Comparison of ENCODE assay signal across 14 mouse cellular contexts in genomic region chr11:87973559-87974305, GRCm38 (mm10). TPM values are rescaled to one million over a fixed set of nuclear protein-coding genes. Genes with fewer than 3 reads are reported as not detected.
DNase-seq lines count a peak whose midpoint lies in the region; ATAC-seq and TF ChIP-seq lines count a peak whose summit lies in the region.
"Had no signal": no experiment of that assay in that cellular context is flagged by ENCODE, and none has a peak within 500 bp of the region (broad histone marks: within the 10 kb centered on the region; RNA-seq: fewer than 3 reads in every experiment).

No protein-coding gene starts in this region.

- TF ChIP-seq RAD21 in MEL (IDR thresholded peaks at IDR 0.05; ENCODE audit: low read depth, low read length): peak; percentile 61

- H3K9ac ChIP-seq in heart, adult 2 months (ENCODE audit: low read depth, low read length): no peak overlapping the region
- H3K9ac ChIP-seq in MEL (ENCODE audit: control insufficient read depth, low read depth, low read length, poor library complexity, severe bottlenecking): peak overlapping the region; percentile 34; the same call in 1 of the 2 replicates

- 44% methylated on average over 10 of the region's 10 CpGs for WGBS in heart, adult 2 months

- peaks cover 3% of the 10 kb centered on the region for H3K4me1 ChIP-seq in heart, adult 2 months (ENCODE audit: control insufficient read depth, insufficient read depth, low read length)
- H3K4me1 ChIP-seq in MEL (ENCODE audit: control insufficient read depth in 1 of 2, insufficient read depth in 2 of 2, low read length in 2 of 2): peaks cover 0 to 15% of the 10 kb centered on the region in 2 experiments; a peak in 2 of 4 replicates

- no peak for TF ChIP-seq EP300 in heart, adult 2 months (IDR thresholded peaks at IDR 0.05; ENCODE audit: insufficient read depth, low read depth, low read length)
- no peak for TF ChIP-seq EP300 in MEL (IDR thresholded peaks at IDR 0.05; ENCODE audit: low read depth in 1 of 2, low read length in 2 of 2)

- H3K4me3 ChIP-seq in heart, adult 2 months: no peak overlapping the region
- H3K4me3 ChIP-seq in MEL (ENCODE audit: control insufficient read depth in 1 of 2, insufficient read depth in 1 of 2, low read depth in 2 of 2, low read length in 2 of 2): peak overlapping the region; percentile 57
- H3K4me3 ChIP-seq: limb, embryonic 10.5 days had no signal

- peak; percentile 38 for TF ChIP-seq CTCF in heart, adult 2 months (IDR thresholded peaks at IDR 0.05)
- peak; percentile 10 to 76 (median 27); a peak in 4 of 6 replicates for TF ChIP-seq CTCF in MEL (IDR thresholded peaks at IDR 0.05 in 2 of 3, conservative IDR thresholded peaks at IDR 0.05 in 1 of 3; ENCODE audit: control insufficient read depth in 1 of 3, insufficient read depth in 1 of 3, low read depth in 2 of 3, low read length in 3 of 3, poor library complexity in 1 of 3, severe bottlenecking in 1 of 3)

- no peaks in the 10 kb centered on the region for H3K79me2 ChIP-seq in heart, adult 2 months (replicated peaks; ENCODE audit: control insufficient read depth, insufficient read depth, low read length)
- H3K79me2 ChIP-seq in MEL (ENCODE audit: control insufficient read depth, insufficient read depth, low read length, poor library complexity): no peaks in the 10 kb centered on the region

- H3K27me3 ChIP-seq in heart, adult 2 months (ENCODE audit: control insufficient read depth, insufficient read depth, low read length): no peaks in the 10 kb centered on the region
- no peaks in the 10 kb centered on the region for H3K27me3 ChIP-seq in MEL (ENCODE audit: control insufficient read depth in 1 of 2, insufficient read depth in 2 of 2, low read length in 2 of 2)

- intact Hi-C loops in heart, adult 2 months (cut with DNase I): loop anchor here (2.0 kb wide), 2 partner anchors 73 to 223 kb away; partner anchors contain the start of gene Srsf1

- no peaks in the 10 kb centered on the region for H3K36me3 ChIP-seq in heart, adult 2 months (ENCODE audit: control insufficient read depth, insufficient read depth, low read length)
- peaks cover 0 to 2% of the 10 kb centered on the region in 2 experiments; a peak in 1 of 4 replicates for H3K36me3 ChIP-seq in MEL (ENCODE audit: control insufficient read depth in 1 of 2, insufficient read depth in 2 of 2, low read length in 2 of 2)

- DNase-seq in heart, adult 2 months: no peak
- DNase-seq in heart, adult 8-10 months (ENCODE audit: low spot score): no peak
- DNase-seq in lung, postnatal 10 days: peak; percentile 25
- DNase-seq in lung, postnatal 14 days: no peak
- DNase-seq in MEL (ENCODE audit: low read depth, low spot score): peak; percentile 83
- no peak for DNase-seq in cerebellum, adult 9-11 months
- DNase-seq in layer of hippocampus, adult 9-11 months: no peak
- DNase-seq: adrenal gland, postnatal 25 days; gastrocnemius, postnatal 10 days had no signal

- no peak for TF ChIP-seq POLR2A in heart, adult 2 months (IDR thresholded peaks at IDR 0.05; ENCODE audit: insufficient read depth, low read depth, low read length)
- no peak for TF ChIP-seq POLR2A in MEL (IDR thresholded peaks at IDR 0.05; ENCODE audit: control insufficient read depth in 1 of 2, insufficient read depth in 1 of 2, low read depth in 1 of 2, low read length in 2 of 2, poor library complexity in 1 of 2)

- no peaks in the 10 kb centered on the region for H3K9me3 ChIP-seq in MEL (replicated peaks; ENCODE audit: insufficient read depth, low read length)
- H3K9me3 ChIP-seq: limb, embryonic 10.5 days had no signal

- H3K27ac ChIP-seq in heart, adult 2 months: no peak overlapping the region
- H3K27ac ChIP-seq in MEL (ENCODE audit: control insufficient read depth, low read depth, low read length): no peak overlapping the region
- H3K27ac ChIP-seq: limb, embryonic 10.5 days had no signal

- peak; percentile 55 for ATAC-seq in common myeloid progenitor, adult 5-6 weeks (replicated peaks; ENCODE audit: low read depth, poor library complexity, severe bottlenecking)

TF ChIP-seq in MEL, 35 proteins besides CTCF, POLR2A, EP300 and RAD21:
- TF ChIP-seq JUND (IDR thresholded peaks at IDR 0.05; ENCODE audit: low read depth, low read length) (no peak), GATA1 (IDR thresholded peaks at IDR 0.05; ENCODE audit: low read depth, low read length) (no peak), CHD2 (IDR thresholded peaks at IDR 0.05; ENCODE audit: low read length) (no peak; the same call in 1 of the 2 replicates), TBP (IDR thresholded peaks at IDR 0.05; ENCODE audit: low read depth, low read length) (peak; percentile 98), RCOR1 (IDR thresholded peaks at IDR 0.05; ENCODE audit: low read depth, low read length) (no peak), NELFE (IDR thresholded peaks at IDR 0.05; ENCODE audit: low read depth, low read length) (no peak), MAFK (IDR thresholded peaks at IDR 0.05; ENCODE audit: borderline replicate concordance, low read depth, low read length) (peak; percentile 74; the same call in 1 of the 2 replicates), KAT2A (conservative IDR thresholded peaks at IDR 0.05; ENCODE audit: low read depth, low read length) (no peak; the same call in 1 of the 2 replicates), E2F4 (IDR thresholded peaks at IDR 0.05; ENCODE audit: borderline replicate concordance, low read depth, low read length) (no peak), MEF2A (IDR thresholded peaks at IDR 0.05; ENCODE audit: extremely low read depth, insufficient replicate concordance, low read depth, low read length, poor library complexity, severe bottlenecking) (no peak), POLR2AphosphoS5 (IDR thresholded peaks at IDR 0.05; ENCODE audit: borderline replicate concordance, low read depth, low read length) (no peak), ZMIZ1 (IDR thresholded peaks at IDR 0.05; ENCODE audit: low read depth, low read length) (no peak), SIN3A (IDR thresholded peaks at IDR 0.05; ENCODE audit: low read length) (peak; percentile 22), MYB (IDR thresholded peaks at IDR 0.05; ENCODE audit: low read depth, low read length) (no peak), CHD1 (IDR thresholded peaks at IDR 0.05; ENCODE audit: low read depth, low read length) (no peak), GABPA (IDR thresholded peaks at IDR 0.05; ENCODE audit: low read depth, low read length) (no peak), SMC3 (IDR thresholded peaks at IDR 0.05; ENCODE audit: low read depth, low read length) (peak; percentile 71), ZNF384 (IDR thresholded peaks at IDR 0.05; ENCODE audit: low read depth, low read length) (peak; percentile 38; the same call in 1 of the 2 replicates), MAZ (IDR thresholded peaks at IDR 0.05; ENCODE audit: low read depth, low read length) (0 out of 2 replicates have a peak, but pooled peaks have one; percentile 28), BHLHE40 (IDR thresholded peaks at IDR 0.05; ENCODE audit: borderline replicate concordance, low read depth, low read length) (0 out of 2 replicates have a peak, but pooled peaks have one; percentile 19), ELF1 (IDR thresholded peaks at IDR 0.05; ENCODE audit: low read depth, low read length) (0 out of 2 replicates have a peak, but pooled peaks have one; percentile 30), ZC3H11A (IDR thresholded peaks at IDR 0.05; ENCODE audit: low read depth, low read length) (peak; percentile 63), USF1 (IDR thresholded peaks at IDR 0.05; ENCODE audit: low read depth, low read length) (no peak), MXI1 (IDR thresholded peaks at IDR 0.05; ENCODE audit: low read depth, low read length) (peak; percentile 32; the same call in 1 of the 2 replicates)

RNA-seq across cellular contexts. Expression of gene Dynll2, which starts 13.6 kb away (rescaled TPM):
- 100 to 1,000 TPM; 361 to 396 TPM for total RNA-seq in heart, adult 2 months (2021)
- polyA plus RNA-seq in heart, adult 2 months (2012; rRNA removed): 225 and 357 TPM in 2 replicates
- total RNA-seq in heart, adult 8-10 months (2022): 100 to 1,000 TPM; 414 to 471 (median 442) TPM
- 30.7 and 38.6 TPM in 2 replicates for total RNA-seq in MEL (2012; rRNA removed)
- polyA plus RNA-seq in MEL (2012; ENCODE audit: insufficient read depth in 1 of 2, insufficient read length in 2 of 2, low read depth in 1 of 2, low replicate concordance in 2 of 2, missing spikeins in 1 of 2): 100 to 1,000 TPM in 1 of 2 experiments, 10 to 100 TPM in 1; 75.8 to 124 TPM
- total RNA-seq in common myeloid progenitor, adult 5-6 weeks (2017): 20.2 and 24.9 TPM in 2 replicates

RNA-seq across cellular contexts. Expression of gene Olfr464, which starts 53.0 kb away (rescaled TPM):
- not detected for total RNA-seq in heart, adult 2 months (2021)
- not detected in 2 replicates for polyA plus RNA-seq in heart, adult 2 months (2012; rRNA removed)
- total RNA-seq in heart, adult 8-10 months (2022): not detected
- not detected in 2 replicates for total RNA-seq in MEL (2012; rRNA removed)
- polyA plus RNA-seq in MEL (2012; ENCODE audit: insufficient read depth in 1 of 2, insufficient read length in 2 of 2, low read depth in 1 of 2, low replicate concordance in 2 of 2, missing spikeins in 1 of 2): not detected
- total RNA-seq in common myeloid progenitor, adult 5-6 weeks (2017): not detected in 2 replicates
- total RNA-seq: adrenal gland, postnatal 25 days; gastrocnemius, postnatal 10 days; heart, postnatal 10 days had no signal
- polyA plus RNA-seq: intestine, embryonic 16.5 days; limb, embryonic 10.5 days; lung, embryonic 16.5 days had no signal

Comparison
In these comparisons a context has a peak if more than half of its experiments do, and no peak if none do; other contexts are left out.
1. DNase-seq: peak in lung, postnatal 10 days (single experiment) and MEL (single experiment); none in heart, adult 2 months (0 of 2), heart, adult 8-10 months (single experiment), lung, postnatal 14 days (single experiment), cerebellum, adult 9-11 months (single experiment) and layer of hippocampus, adult 9-11 months (single experiment).